Mouse (Mus musculus) v-Abl transformed pro-B cells (cell line): ENCODE data around the gene Gm10665.
"Not testable (repeated sequence)": the region's sequence is repeated elsewhere in the genome, so short reads cannot be mapped to it uniquely, and the experiment has no call there.

Experiments
- in situ Hi-C, 2 experiments: fragments of 400-800 bp; cut with MboI; formaldehyde crosslinking; loops; one replicate each; pipeline ENCODE4 v1.15.1; 2025; ENCODE audit not compliant: unreplicated experiment in 2 of 2

Gene Gm10665

GRCm38 (mm10) chr7:22463975-22464374 lies at the start of gene Gm10665:
Gene Gm10665 (minus strand): TSS chr7:22464075.
- in situ Hi-C loops = not testable (repeated sequence)

GRCm38 (mm10) chr7:22499578-22499977 lies 35.7 kb upstream of the Gm10665 start, which contains the start of gene Vmn1r151:
Gene Vmn1r151 (minus strand): TSS chr7:22499678.
- in situ Hi-C loops = not testable (repeated sequence)

- in situ Hi-C loops = not testable (repeated sequence)
Observed at GRCm38 (mm10) chr7:22438129-22438528, 25.7 kb downstream of the Gm10665 start, which contains the start of gene Vmn1r149. Gene Vmn1r149 (minus strand): TSS chr7:22438229.

GRCm38 (mm10) chr7:22413283-22413682 lies 50.6 kb downstream of the Gm10665 start, which contains the start of gene Vmn1r148:
Gene Vmn1r148 (plus strand): TSS chr7:22413583.
- in situ Hi-C loops = not testable (repeated sequence)
